Mouse (Mus musculus) G1E (cell line): ENCODE data around the gene Ranbp3l. TPM values are rescaled to one million over a fixed set of nuclear protein-coding genes. Genes with fewer than 3 reads are reported as not detected.
"Not testable (repeated sequence)": the region's sequence is repeated elsewhere in the genome, so short reads cannot be mapped to it uniquely, and the experiment has no call there.

Experiments used
- ATAC-seq: 2 replicates; pipeline ENCODE4 v1.8.0; 2016; ENCODE audit warnings: mild to moderate bottlenecking; ENCODE audit not compliant: insufficient number of reproducible peaks, poor library complexity, low FRiP score, severe bottlenecking; ENCODE audit errors: extremely low read depth
- DNase-seq: peaks from one replicate; pipeline ENCODE4 v3.0.0; 2012; ENCODE audit warnings: low spot score
- H3K27me3 ChIP-seq: 2 replicates; pipeline ENCODE4 v1.6.1; 2012; ENCODE audit warnings: mild to moderate bottlenecking, low read length, inconsistent platforms; ENCODE audit not compliant: insufficient read depth
- H3K36me3 ChIP-seq: replicated peaks from 2 replicates; pipeline ENCODE3; 2012; ENCODE audit warnings: mild to moderate bottlenecking, inconsistent platforms
- H3K4me1 ChIP-seq: 2 replicates; pipeline ENCODE4 v1.6.1; 2012; ENCODE audit warnings: low read depth, low read length, inconsistent platforms, mixed read lengths; ENCODE audit not compliant: insufficient read depth
- H3K4me3 ChIP-seq: 2 replicates; pipeline ENCODE4 v1.5.1; 2012; ENCODE audit warnings: low read depth, mild to moderate bottlenecking, inconsistent platforms, low read length, moderate library complexity, mixed read lengths
- H3K9me3 ChIP-seq: replicated peaks from 2 replicates; pipeline ENCODE4 v1.6.1; 2012; ENCODE audit warnings: inconsistent platforms
- CTCF ChIP-seq: IDR thresholded peaks from 2 replicates; pipeline ENCODE4 v1.5.1; 2012; ENCODE audit warnings: low read depth, low read length, inconsistent platforms, mixed read lengths
- GATA1 ChIP-seq: IDR thresholded peaks from 2 replicates; pipeline ENCODE4 v1.6.1; 2012; ENCODE audit warnings: borderline replicate concordance, low read length, inconsistent platforms, mixed read lengths
- GATA2 ChIP-seq: IDR thresholded peaks from 2 replicates; pipeline ENCODE4 v1.6.1; 2012; ENCODE audit warnings: low read depth, low read length, inconsistent platforms, borderline replicate concordance
- POLR2AphosphoS5 ChIP-seq: IDR thresholded peaks from 2 replicates; pipeline ENCODE4 v1.6.1; 2012; ENCODE audit warnings: low read depth, low read length, inconsistent platforms; ENCODE audit not compliant: insufficient replicate concordance
- TAL1 ChIP-seq: conservative IDR thresholded peaks from 2 replicates; pipeline ENCODE4 v1.6.1; 2012; ENCODE audit warnings: low read depth, low read length, inconsistent platforms, mixed read lengths
- polyA plus RNA-seq: library from polyadenylated mRNA; stranded (reverse); fragments of >175 nt; gene quantifications from 2 replicates; pipeline ENCODE4 v1.2.3, GENCODE M21; 2012
- total RNA-seq, 2 experiments: library from RNA; stranded (forward) in 1 of 2; stranded (reverse) in 1 of 2; fragments of 200-1000 nt in 1 of 2; fragments of >200 nt in 1 of 2; fragmentation: Nextera tagmentation in 1 of 2; gene quantifications; 2 replicates each; pipeline ENCODE4 v1.2.3; 2014 to 2017

The Ranbp3l gene
- total and polyA plus RNA-seq, 3 experiments, result 0.33 TPM; not detected in 2

DNA sequence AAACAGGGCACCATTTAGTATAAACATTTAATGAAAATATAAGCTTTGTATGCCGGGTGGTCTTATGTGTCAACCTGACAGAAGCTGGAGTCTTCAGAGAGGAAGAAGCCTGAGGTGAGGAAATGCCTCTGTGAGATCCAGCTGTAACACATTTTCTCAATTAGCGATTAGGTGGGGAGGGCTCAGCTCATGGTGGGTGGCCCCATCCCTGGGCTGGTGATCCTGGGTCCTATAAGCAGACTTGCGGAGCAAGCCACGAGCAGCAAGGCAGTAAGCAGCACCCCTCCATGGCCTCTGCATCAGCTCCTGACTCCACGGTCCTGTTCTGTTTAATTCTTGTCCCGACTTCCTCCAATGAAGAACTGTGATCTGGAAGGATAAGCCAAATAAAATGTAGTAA, 41.4 kb downstream of the Ranbp3l start:
- no peak for ATAC-seq

DNA sequence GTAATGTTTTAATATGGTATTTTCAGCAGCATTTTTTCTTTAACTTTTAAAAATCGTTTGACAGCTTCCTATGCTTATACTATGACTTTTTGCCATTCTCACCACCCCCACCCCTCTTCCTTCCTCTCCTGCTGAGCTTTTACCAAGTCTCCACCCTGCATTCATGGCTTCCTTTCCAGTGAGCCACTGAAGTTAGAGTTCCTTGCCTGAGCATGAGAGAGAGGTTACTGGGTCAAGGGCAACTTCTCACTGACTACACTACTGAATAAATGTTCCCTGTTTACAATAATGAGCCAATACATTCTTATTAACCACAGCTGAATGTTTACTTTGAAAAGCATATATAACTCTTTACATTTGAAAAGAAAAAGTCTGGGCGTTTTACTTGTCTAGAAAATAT, 46.8 kb downstream of the Ranbp3l start:
- H3K27me3 ChIP-seq, result peaks cover 3% of the 10 kb centered on the region
- DNase-seq, result no peak
- no peak overlapping the region for H3K4me3 ChIP-seq
- no peaks in the 10 kb centered on the region for H3K4me1 ChIP-seq
- H3K36me3 ChIP-seq, result no peaks in the 10 kb centered on the region
- TF ChIP-seq GATA1 (no peak), POLR2AphosphoS5 (no peak)
- H3K9me3 ChIP-seq, result peaks cover 3% of the 10 kb centered on the region
- ATAC-seq, result no peak

More for the DNA sequence above, 41.4 kb downstream of the Ranbp3l start:
- no peak for DNase-seq
- Histone ChIP-seq H3K36me3 (no peaks in the 10 kb centered on the region), H3K27me3 (peaks cover 5% of the 10 kb centered on the region), H3K4me1 (no peaks in the 10 kb centered on the region), H3K4me3 (no peak overlapping the region), H3K9me3 (no peaks in the 10 kb centered on the region)
- no peak for TF ChIP-seq POLR2AphosphoS5

GRCm38 (mm10) chr15:9015496-9015895, 47.7 kb downstream of the Ranbp3l start:
- H3K9me3 ChIP-seq, H3K27me3 ChIP-seq, ATAC-seq, H3K4me1 ChIP-seq, DNase-seq, H3K36me3 ChIP-seq, H3K4me3 ChIP-seq: not testable (repeated sequence)
- peak; percentile 65; the same call in 1 of the 2 replicates for TF ChIP-seq POLR2AphosphoS5

DNA sequence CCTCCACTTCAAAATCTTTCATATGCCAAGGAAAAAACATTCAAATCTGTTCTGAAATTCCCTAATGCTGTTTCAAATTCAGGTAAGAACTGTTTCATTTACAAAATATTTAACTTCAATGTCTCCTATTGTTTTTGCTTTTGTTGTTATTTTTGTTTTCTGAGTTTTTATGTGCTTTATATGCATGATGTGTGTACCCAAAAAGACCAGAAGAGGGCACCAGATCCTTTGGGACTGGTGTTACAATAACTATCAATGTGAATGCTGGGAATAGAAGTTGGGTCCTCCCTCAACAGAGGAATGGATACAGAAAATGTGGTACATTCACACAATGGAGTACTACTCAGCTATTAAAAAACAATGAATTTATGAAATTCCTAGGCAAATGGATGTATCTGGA, 88.0 kb downstream of the Ranbp3l start:
- ATAC-seq, result no peak
- Histone ChIP-seq H3K4me3 (no peak overlapping the region), H3K9me3 (no peaks in the 10 kb centered on the region), H3K4me1 (no peaks in the 10 kb centered on the region; the same call in 1 of the 2 replicates), H3K36me3 (no peaks in the 10 kb centered on the region), H3K27me3 (no peaks in the 10 kb centered on the region)
- TF ChIP-seq GATA1 (no peak), POLR2AphosphoS5 (no peak), GATA2 (no peak), TAL1 (no peak), CTCF (no peak)
- DNase-seq, result no peak

DNA sequence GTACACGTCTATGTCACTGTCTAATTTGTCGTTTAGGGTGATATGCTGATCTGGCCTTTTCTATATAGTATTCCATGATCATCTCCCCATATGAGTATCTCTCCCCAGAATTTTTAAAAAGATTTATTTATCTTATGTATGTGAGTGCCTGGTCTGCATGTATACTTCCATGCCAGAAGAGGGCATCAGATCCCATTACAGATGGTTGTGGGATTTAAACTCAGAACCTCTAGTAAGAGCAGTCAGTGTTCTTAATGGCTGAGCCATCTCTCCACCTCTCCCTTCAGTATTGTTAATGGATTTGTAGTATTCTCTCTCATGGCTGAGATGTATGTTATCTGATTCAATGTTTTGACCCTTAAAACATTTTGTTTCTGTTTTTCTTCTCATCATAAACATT, 92.1 kb downstream of the Ranbp3l start:
- ATAC-seq, result peak; percentile 28; the same call in 1 of the 2 replicates
- no peak overlapping the region for H3K4me3 ChIP-seq
- DNase-seq, result no peak
- no peaks in the 10 kb centered on the region for H3K36me3 ChIP-seq
- no peaks in the 10 kb centered on the region for H3K27me3 ChIP-seq
- TF ChIP-seq CTCF, result no peak
- no peak for TF ChIP-seq TAL1
- TF ChIP-seq GATA1, result no peak
- no peak for TF ChIP-seq GATA2
- TF ChIP-seq POLR2AphosphoS5, result no peak
- no peaks in the 10 kb centered on the region for H3K9me3 ChIP-seq
- H3K4me1 ChIP-seq, result no peaks in the 10 kb centered on the region; the same call in 1 of the 2 replicates

- H3K36me3 ChIP-seq, result no peaks in the 10 kb centered on the region
- TF ChIP-seq CTCF (no peak), GATA1 (no peak), GATA2 (no peak), TAL1 (no peak), POLR2AphosphoS5 (no peak)
- ATAC-seq (no peak), DNase-seq (no peak)
- no peaks in the 10 kb centered on the region for H3K27me3 ChIP-seq
- H3K9me3 ChIP-seq, result no peaks in the 10 kb centered on the region
- no peak overlapping the region for H3K4me3 ChIP-seq
- H3K4me1 ChIP-seq, result no peaks in the 10 kb centered on the region; the same call in 1 of the 2 replicates
Observed at GRCm38 (mm10) chr15:9061150-9061882, 93.6 kb downstream of the Ranbp3l start.

- no peaks in the 10 kb centered on the region for H3K9me3 ChIP-seq
- no peak for TF ChIP-seq CTCF
- no peak for TF ChIP-seq POLR2AphosphoS5
- TF ChIP-seq GATA2, result no peak
- no peak for TF ChIP-seq TAL1
- no peak for TF ChIP-seq GATA1
- ATAC-seq, result no peak
- H3K36me3 ChIP-seq, result no peaks in the 10 kb centered on the region
- H3K27me3 ChIP-seq, result no peaks in the 10 kb centered on the region
- H3K4me1 ChIP-seq, result peaks cover 23% of the 10 kb centered on the region
- DNase-seq, result no peak
- H3K4me3 ChIP-seq, result no peak overlapping the region
Observed at GRCm38 (mm10) chr15:9068881-9069280, 101.1 kb downstream of the Ranbp3l start.
